Mouse (Mus musculus) left cerebral cortex, postnatal 4 days (tissue): ENCODE measurements at regions not wholly inside any gene's neighbourhood (a gene's known extent, or its start where the extent isn't known, plus 50 kb on each side); places are given as distances from the start of the nearest gene placed in this dataset.

Source experiments
- DNase-seq: peaks from one replicate; pipeline ENCODE4 v3.0.0-alpha.2; 2022
- intact Hi-C: fragments of 180-260 bp; cut with DNase I; formaldehyde crosslinking; loops from one replicate; pipeline ENCODE4 v1.15.1; 2025

GRCm38 (mm10) chr11:112155339-112155955, 626.6 kb upstream of the Sox9 start:
- intact Hi-C loops: no loop called here
- no peak for DNase-seq

DNA sequence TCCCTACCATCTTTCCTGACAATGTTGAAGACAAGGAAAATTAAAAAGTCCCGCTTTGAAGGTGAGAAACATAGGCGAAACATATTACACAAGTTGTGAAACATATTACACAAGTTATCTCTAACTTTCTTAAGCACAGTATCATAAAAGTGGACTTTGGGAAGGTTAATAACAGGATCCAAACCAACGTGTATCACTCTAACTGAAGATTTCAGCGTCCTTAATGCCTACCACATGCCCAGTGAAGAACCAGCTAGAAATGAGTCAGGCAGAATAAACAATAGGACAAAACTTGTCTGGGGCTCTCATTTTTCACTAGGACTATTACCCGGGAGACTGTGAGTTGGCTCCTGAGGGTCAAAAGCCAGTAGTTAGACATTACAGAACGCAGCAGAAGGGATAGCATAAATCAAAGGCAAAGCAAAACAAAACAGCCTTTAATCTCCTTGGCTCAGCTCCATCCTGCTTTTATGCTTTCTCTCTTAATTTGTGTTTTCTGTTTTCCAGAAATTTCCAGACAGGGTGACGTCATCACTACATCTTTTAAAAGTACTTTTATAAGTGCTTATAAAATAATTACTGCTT, 618.3 kb upstream of the Sox9 start:
- intact Hi-C loops: no loop called here
- DNase-seq: no peak

- no peak for DNase-seq
- intact Hi-C loops: no loop called here
Measured at GRCm38 (mm10) chr11:112173585-112173984, 608.4 kb upstream of the Sox9 start.

DNA sequence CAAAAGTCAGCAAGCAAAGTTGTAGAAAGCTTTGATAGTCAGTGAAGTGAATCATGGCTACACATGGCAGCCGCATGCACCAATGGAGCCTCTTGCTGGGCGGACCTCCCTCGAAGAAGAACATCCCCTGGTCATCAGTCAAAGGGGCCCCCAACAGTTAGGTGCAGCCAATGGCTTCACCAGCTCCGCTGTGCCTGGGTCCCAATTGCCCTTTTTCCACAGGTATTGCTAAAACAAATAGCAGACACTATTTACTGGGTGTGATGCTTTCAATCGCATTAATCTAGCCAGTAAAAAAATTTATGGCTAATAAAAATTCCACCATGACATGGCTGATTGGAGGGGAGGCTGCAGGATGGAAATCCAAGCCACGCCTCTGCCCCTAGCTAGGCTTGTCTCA, 606.7 kb upstream of the Sox9 start:
- DNase-seq: no peak
- intact Hi-C loops: no loop called here

DNA sequence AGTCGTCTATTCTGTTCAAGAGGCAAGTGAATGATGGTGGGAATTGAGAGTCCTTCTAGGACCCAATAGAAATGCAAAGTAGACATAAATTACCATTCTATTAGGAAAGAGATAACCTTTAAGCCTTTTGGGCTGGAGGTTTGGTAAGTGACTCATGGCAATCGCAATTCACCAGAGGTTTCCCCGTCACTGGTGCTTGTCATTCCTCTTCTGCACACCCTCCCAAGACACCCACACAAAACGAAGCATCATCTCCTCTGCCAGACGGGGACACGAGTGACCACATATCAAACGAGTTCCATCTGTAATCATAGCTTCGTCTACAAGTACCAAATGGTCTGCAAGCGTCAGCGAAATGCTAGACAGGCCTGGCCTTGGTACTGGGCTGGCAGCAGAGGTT, 601.4 kb upstream of the Sox9 start:
- DNase-seq: no peak
- intact Hi-C loops: no loop called here

GRCm38 (mm10) chr11:112197620-112198268, 584.3 kb upstream of the Sox9 start:
- DNase-seq: peak; percentile 10

GRCm38 (mm10) chr11:112204561-112204960, 577.5 kb upstream of the Sox9 start:
- no peak for DNase-seq
- intact Hi-C loops: no loop called here

More at GRCm38 (mm10) chr11:112197620-112198268, 584.3 kb upstream of the Sox9 start:
- intact Hi-C loops: no loop called here

- intact Hi-C loops: no loop called here
- peak; percentile 53 for DNase-seq
Measured at GRCm38 (mm10) chr11:112209414-112209813, 572.6 kb upstream of the Sox9 start.

DNA sequence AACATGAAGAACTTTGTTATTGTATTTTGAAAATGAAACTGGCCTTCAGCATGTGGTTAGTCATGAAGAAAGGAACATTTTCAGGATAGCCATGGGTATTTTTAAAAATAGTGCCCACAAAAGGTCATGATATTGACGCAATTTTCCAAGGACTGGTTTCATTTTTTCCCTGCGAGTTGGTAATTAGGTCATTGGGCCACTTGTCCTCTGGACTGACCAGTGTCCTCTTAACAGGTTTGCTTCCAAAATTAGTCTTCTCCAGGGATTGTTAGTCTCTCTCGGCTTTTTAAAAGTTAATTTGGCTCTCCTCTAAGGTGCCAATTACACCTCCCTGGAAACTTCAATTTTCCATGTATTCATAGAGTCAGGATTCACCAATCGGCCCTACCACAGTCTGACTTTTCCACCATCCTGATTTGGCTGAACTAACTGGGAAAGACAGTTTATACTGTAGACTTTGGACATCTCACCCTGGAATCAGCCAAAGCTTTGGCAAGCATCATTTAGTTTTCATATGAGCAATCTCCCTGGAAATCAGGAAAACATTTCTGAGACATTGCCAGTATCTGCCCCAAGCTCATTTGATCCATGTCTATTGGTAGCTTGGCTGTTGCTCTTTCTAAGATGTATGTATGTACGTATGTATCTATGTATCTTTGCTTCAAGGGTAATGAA, 562.8 kb upstream of the Sox9 start:
- intact Hi-C loops: no loop called here
- DNase-seq: no peak

- peak; percentile 17 for DNase-seq
- intact Hi-C loops: no loop called here
Measured at GRCm38 (mm10) chr11:112234492-112235116, 547.4 kb upstream of the Sox9 start.

DNA sequence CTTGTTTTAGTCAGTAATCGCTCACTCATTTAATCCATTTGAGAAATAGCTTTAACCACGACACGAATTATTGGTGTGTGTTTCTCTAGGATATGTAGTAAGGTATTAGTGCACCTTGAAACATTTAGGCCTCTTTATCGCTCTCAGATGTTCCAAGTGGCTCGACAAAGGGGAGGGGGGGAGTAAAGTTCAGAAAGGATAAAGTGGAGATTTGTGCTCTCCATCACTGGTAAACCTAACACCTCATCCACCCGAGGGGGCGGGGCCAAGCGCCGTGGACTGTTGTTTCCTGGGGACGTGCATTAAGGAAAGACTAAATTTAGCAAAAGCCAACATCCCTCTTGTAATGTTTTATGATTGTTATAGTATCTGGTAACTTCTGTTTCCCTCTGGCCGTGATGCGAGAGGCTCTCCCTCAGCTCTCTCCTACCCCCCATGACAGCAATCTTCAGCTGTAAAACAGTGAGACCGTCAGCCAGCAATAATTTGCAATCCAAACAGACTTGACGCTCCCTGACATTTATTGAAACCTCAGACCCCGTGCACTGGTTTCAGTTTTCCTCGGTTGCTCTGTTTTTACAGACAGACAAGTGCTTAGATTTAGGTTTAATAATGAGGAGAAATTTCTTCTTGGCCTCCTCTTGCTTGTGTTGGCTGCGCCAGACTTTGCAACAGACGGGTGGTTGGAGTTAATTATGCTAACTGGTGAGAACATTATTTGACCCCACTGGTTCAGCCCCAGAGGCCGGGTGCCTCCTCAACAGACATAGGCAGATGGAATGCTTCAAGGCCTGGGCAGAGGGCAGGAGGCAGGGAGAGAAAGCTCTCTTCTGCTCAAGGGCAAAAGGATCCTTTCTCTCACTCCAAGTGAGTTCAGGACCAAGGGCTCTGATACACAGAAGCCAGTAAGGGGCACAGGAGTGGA, 542.8 kb upstream of the Sox9 start:
- DNase-seq: peak; percentile 33
- intact Hi-C loops: no loop called here

DNA sequence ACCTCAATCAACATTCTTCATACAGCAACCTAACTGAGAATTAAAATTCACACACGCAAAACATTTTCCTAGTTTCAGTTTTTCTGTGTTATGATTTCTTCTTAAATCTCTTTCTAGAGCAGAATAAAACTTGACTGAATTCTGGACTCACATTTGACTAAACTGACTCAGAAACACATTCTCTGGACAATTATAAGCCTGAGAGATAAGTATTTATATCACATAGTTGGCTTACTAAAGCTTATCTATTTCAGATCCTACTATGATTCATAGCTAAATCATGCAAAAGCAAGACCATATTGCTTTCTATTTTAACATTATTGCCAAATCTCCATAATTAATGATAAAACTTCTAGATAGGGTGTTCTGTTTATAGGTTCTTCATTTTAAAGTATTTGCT, 529.5 kb upstream of the Sox9 start:
- intact Hi-C loops: no loop called here

DNA sequence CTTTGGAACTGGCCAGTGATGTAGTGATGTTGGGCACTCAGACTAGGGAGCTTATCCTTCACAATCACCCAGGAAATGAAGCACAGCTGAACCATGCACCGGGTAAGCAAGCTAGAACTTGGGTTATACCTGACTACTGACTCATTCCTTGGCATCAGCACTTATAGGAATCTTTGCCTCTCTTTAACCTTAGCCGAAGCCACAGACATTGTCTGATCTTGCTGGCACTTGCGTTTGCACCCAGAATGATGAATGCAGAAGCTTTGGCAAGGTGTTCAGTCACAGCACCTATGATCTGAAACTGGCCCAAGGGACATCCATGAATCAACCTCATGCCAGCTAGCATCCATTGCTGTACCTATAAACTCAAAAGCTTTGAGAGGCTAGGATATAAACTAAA, 529.0 kb upstream of the Sox9 start:
- DNase-seq: no peak
- intact Hi-C loops: no loop called here

More for the DNA sequence above, 529.5 kb upstream of the Sox9 start:
- no peak for DNase-seq

DNA sequence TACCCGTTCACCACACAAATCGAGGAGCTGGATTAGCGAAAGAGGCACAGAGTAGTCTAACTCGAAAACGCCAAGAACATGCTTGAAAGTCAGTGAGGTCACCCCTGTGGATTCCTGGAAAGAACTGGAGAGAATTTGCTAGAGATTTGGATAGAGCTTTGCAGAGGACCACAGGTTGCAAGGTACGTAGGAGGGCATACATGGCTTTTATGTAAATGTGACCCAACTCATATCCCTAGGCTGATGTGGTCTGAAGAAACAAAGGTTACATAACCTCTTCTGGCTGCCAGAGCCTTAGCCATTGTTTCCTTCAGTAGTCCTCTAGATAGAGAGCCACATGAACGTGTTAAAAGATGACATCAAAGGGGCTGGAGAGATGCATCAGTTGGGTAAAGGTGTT, 525.7 kb upstream of the Sox9 start:
- intact Hi-C loops: no loop called here
- no peak for DNase-seq

DNA sequence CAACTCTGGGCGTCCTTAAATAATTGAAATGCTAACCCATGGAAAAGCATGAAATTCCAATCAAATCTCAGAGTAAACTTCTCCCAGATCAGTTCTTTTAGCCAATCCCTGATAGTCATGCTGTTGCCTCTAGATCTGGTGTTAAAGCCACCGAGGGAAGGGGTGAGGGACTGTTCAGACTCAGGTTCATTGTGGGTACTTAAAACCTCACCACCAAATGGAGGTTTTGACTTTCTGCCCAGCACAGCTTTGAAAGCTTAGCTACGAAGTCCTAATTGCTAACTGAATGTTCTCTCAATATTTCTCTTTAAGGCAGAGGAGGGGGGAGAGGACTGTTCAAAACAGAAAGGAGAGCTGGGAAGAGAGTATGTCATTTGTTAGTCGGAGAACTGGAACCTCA, 517.9 kb upstream of the Sox9 start:
- intact Hi-C loops: no loop called here

GRCm38 (mm10) chr11:112270911-112271310, 511.1 kb upstream of the Sox9 start:
- no peak for DNase-seq

More for the DNA sequence above, 517.9 kb upstream of the Sox9 start:
- no peak for DNase-seq

DNA sequence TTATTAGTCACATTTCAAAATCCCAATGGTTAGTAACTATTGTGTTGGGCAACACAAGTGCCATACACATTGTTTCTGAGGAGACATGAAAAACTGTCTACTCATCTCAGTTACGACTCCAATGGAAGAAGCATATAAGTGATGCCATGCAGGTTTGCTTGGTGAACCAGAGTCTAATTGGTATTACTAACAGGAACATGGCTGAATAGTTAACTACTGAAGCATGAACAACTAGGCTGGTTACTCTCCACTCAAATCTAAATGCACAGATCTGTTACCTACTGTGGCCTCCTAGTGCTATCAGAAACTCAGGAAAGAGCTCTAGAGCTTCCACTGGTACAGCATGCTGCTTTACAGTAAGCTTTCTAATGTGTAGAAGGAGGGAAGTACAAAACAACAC, 503.5 kb upstream of the Sox9 start:
- DNase-seq: no peak
- intact Hi-C loops: no loop called here

More at GRCm38 (mm10) chr11:112270911-112271310, 511.1 kb upstream of the Sox9 start:
- intact Hi-C loops: no loop called here

DNA sequence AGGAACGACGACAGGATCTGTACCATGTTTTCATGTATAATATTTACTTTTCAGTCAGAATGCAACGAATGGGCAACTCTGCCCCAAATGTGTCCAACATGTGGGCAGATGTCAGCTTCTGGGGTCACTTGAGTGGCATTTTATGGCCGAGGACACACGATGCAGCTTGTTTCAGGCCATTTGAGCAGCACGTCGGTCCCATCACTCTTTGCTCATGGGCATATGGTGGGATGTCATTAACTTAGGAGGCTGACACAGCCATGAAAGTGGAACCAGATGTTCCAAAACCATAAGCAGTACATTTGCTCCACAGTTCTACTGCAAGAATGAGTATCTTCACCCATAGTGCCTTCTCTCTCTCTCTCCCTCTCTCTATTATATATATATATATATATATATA, 499.1 kb upstream of the Sox9 start:
- DNase-seq: no peak
- intact Hi-C loops: no loop called here

- DNase-seq: no peak
- intact Hi-C loops: no loop called here
Measured at GRCm38 (mm10) chr11:112298901-112299341, 483.1 kb upstream of the Sox9 start.

- DNase-seq: no peak
- intact Hi-C loops: no loop called here
Measured at GRCm38 (mm10) chr11:112303091-112303490, 478.9 kb upstream of the Sox9 start.
